Mouse (Mus musculus) 3T3-L1 (cell line): Measurements from ENCODE around the gene Sft2d1.
"Not testable (repeated sequence)": the region's sequence is repeated elsewhere in the genome, so short reads cannot be mapped to it uniquely, and the experiment has no call there.

Experiments used
- DNase-seq: peaks from one replicate; pipeline ENCODE4 v3.0.0-alpha.2; 2015; ENCODE audit warnings: low read depth, low spot score

Gene Sft2d1

GRCm38 (mm10) chr17:8302772-8303438 lies 8.0 kb upstream of the Sft2d1 start:
- DNase-seq = no peak

GRCm38 (mm10) chr17:8303671-8304070 lies 7.2 kb upstream of the Sft2d1 start:
- DNase-seq = no peak

- peak; percentile 91 for DNase-seq
These were observed 5.1 kb upstream of the Sft2d1 start for GRCm38 (mm10) chr17:8305801-8306200.

- peak; percentile 8 for DNase-seq
These were observed 849 bp downstream of the Sft2d1 start for GRCm38 (mm10) chr17:8311751-8312150.

- no peak for DNase-seq
These were observed 3.1 kb downstream of the Sft2d1 start for GRCm38 (mm10) chr17:8313976-8314375.

- peak; percentile 17 for DNase-seq
These were observed 5.3 kb downstream of the Sft2d1 start for GRCm38 (mm10) chr17:8316251-8316650.

- DNase-seq = not testable (repeated sequence)
These were observed 16.0 kb downstream of the Sft2d1 start for GRCm38 (mm10) chr17:8326877-8327276.

- DNase-seq = peak; percentile 29
These were observed 17.7 kb downstream of the Sft2d1 start for GRCm38 (mm10) chr17:8328511-8329174.

GRCm38 (mm10) chr17:8330602-8331001 lies 19.7 kb downstream of the Sft2d1 start:
- DNase-seq = no peak

GRCm38 (mm10) chr17:8337159-8337558 lies 26.3 kb downstream of the Sft2d1 start, which contains the start of gene Prr18:
Gene Prr18, plus strand, starts transcription at chr17:8337459.
- DNase-seq = not testable (repeated sequence)

GRCm38 (mm10) chr17:8339666-8340374 lies 28.9 kb downstream of the Sft2d1 start:
- no peak for DNase-seq

GRCm38 (mm10) chr17:8340407-8341359 lies 29.8 kb downstream of the Sft2d1 start:
- DNase-seq = no peak

GRCm38 (mm10) chr17:8341360-8341963 lies 30.6 kb downstream of the Sft2d1 start:
- no peak for DNase-seq

GRCm38 (mm10) chr17:8342706-8343105 lies 31.8 kb downstream of the Sft2d1 start:
- DNase-seq = no peak

GRCm38 (mm10) chr17:8343416-8343815 lies 32.5 kb downstream of the Sft2d1 start:
- DNase-seq = no peak

- peak; percentile 9 for DNase-seq
These were observed 36.9 kb downstream of the Sft2d1 start for GRCm38 (mm10) chr17:8347765-8348285.

- DNase-seq = no peak
These were observed 38.0 kb downstream of the Sft2d1 start for GRCm38 (mm10) chr17:8348941-8349340.

GRCm38 (mm10) chr17:8351088-8351487 lies 40.2 kb downstream of the Sft2d1 start:
- no peak for DNase-seq

GRCm38 (mm10) chr17:8355692-8356091 lies 44.8 kb downstream of the Sft2d1 start, which contains the start of gene T2:
Gene T2, plus strand, starts transcription at chr17:8355992.
- no peak for DNase-seq

- no peak for DNase-seq
These were observed 46.6 kb downstream of the Sft2d1 start for GRCm38 (mm10) chr17:8357498-8357897.

GRCm38 (mm10) chr17:8360876-8361275 lies 50.0 kb downstream of the Sft2d1 start:
- DNase-seq = no peak
